Mouse (Mus musculus): ENCODE measurements around the gene Mrpl45.
"Not testable (repeated sequence)": the region's sequence is repeated elsewhere in the genome, so short reads cannot be mapped to it uniquely, and the experiment has no call there.

The Mrpl45 gene

GRCm38 (mm10) chr11:97315504-97316503, at the start of gene Mrpl45:
TSS of gene Mrpl45 (plus strand) at chr11:97315716.
- peak; percentile 98 to 99 for DNase-seq

GRCm38 (mm10) chr11:97266544-97266943, 49.0 kb upstream of the Mrpl45 start:
- DNase-seq: not testable (repeated sequence)

- DNase-seq: not testable (repeated sequence)
Measured at GRCm38 (mm10) chr11:97270004-97270403, 45.5 kb upstream of the Mrpl45 start.

- no peak for DNase-seq
Measured at GRCm38 (mm10) chr11:97272835-97273234, 42.7 kb upstream of the Mrpl45 start.

- peak; percentile 36 to 43 for DNase-seq
Measured at GRCm38 (mm10) chr11:97273613-97274012, 41.9 kb upstream of the Mrpl45 start.

- DNase-seq: not testable (repeated sequence)
Measured at GRCm38 (mm10) chr11:97274947-97275346, 40.6 kb upstream of the Mrpl45 start.

- no peak for DNase-seq
Measured at GRCm38 (mm10) chr11:97275349-97275748, 40.2 kb upstream of the Mrpl45 start.

- no peak for DNase-seq
Measured at GRCm38 (mm10) chr11:97276019-97276418, 39.5 kb upstream of the Mrpl45 start.

GRCm38 (mm10) chr11:97277166-97277565, 38.4 kb upstream of the Mrpl45 start:
- no peak for DNase-seq

- no peak for DNase-seq
Measured at GRCm38 (mm10) chr11:97278456-97278855, 37.1 kb upstream of the Mrpl45 start.

GRCm38 (mm10) chr11:97279040-97279404, 36.5 kb upstream of the Mrpl45 start:
- no peak for DNase-seq

GRCm38 (mm10) chr11:97279405-97280215, 35.9 kb upstream of the Mrpl45 start:
- DNase-seq: peak in 1 of 2 experiments; percentile 45

- DNase-seq: peak; percentile 80 to 85
Measured at GRCm38 (mm10) chr11:97280216-97280861, 35.2 kb upstream of the Mrpl45 start, which contains the start of gene Npepps. TSS of gene Npepps (minus strand) at chr11:97280638.

GRCm38 (mm10) chr11:97282179-97282578, 33.3 kb upstream of the Mrpl45 start:
- no peak for DNase-seq

- no peak for DNase-seq
Measured at GRCm38 (mm10) chr11:97284854-97285253, 30.7 kb upstream of the Mrpl45 start.

- DNase-seq: no peak
Measured at GRCm38 (mm10) chr11:97285852-97286775, 29.4 kb upstream of the Mrpl45 start.

- no peak for DNase-seq
Measured at GRCm38 (mm10) chr11:97286973-97287372, 28.5 kb upstream of the Mrpl45 start.

GRCm38 (mm10) chr11:97287643-97288042, 27.9 kb upstream of the Mrpl45 start:
- no peak for DNase-seq

GRCm38 (mm10) chr11:97289276-97290230, 26.0 kb upstream of the Mrpl45 start:
- no peak for DNase-seq

- no peak for DNase-seq
Measured at GRCm38 (mm10) chr11:97292731-97293130, 22.8 kb upstream of the Mrpl45 start.
